Mouse (Mus musculus) right cerebral cortex, adult 18-20 months (tissue): ENCODE measurements around the gene Ptgds.

Experiments
- DNase-seq: peaks from one replicate; pipeline ENCODE4 v3.0.0; 2022; ENCODE audit warnings: mixed read lengths

The Ptgds gene

GRCm38 (mm10) chr2:25469969-25470368 lies at the start of gene Ptgds:
TSS of gene Ptgds (minus strand) at chr2:25470046.
- DNase-seq, result no peak

GRCm38 (mm10) chr2:25509912-25510311 lies 40.1 kb upstream of the Ptgds start:
- DNase-seq, result no peak

GRCm38 (mm10) chr2:25506964-25507363 lies 37.1 kb upstream of the Ptgds start:
- no peak for DNase-seq

- no peak for DNase-seq
These were observed 36.0 kb upstream of the Ptgds start for GRCm38 (mm10) chr2:25505860-25506259.

- DNase-seq, result no peak
These were observed 35.2 kb upstream of the Ptgds start for GRCm38 (mm10) chr2:25505000-25505399.

GRCm38 (mm10) chr2:25504538-25504937 lies 34.7 kb upstream of the Ptgds start:
- no peak for DNase-seq

GRCm38 (mm10) chr2:25502726-25503125 lies 32.9 kb upstream of the Ptgds start:
- DNase-seq, result no peak

GRCm38 (mm10) chr2:25501593-25502486 lies 32.0 kb upstream of the Ptgds start, which contains the start of gene C8g:
TSS of gene C8g (minus strand) at chr2:25501719.
- DNase-seq, result no peak

GRCm38 (mm10) chr2:25500576-25501405 lies 30.9 kb upstream of the Ptgds start, which contains the start of gene Fbxw5:
TSS of gene Fbxw5 (plus strand) at chr2:25500750.
- peak; percentile 88 for DNase-seq

- no peak for DNase-seq
These were observed 30.3 kb upstream of the Ptgds start for GRCm38 (mm10) chr2:25500071-25500575.

GRCm38 (mm10) chr2:25498622-25499478 lies 29.0 kb upstream of the Ptgds start:
- no peak for DNase-seq

GRCm38 (mm10) chr2:25497846-25498575 lies 28.2 kb upstream of the Ptgds start:
- no peak for DNase-seq

GRCm38 (mm10) chr2:25496462-25496861 lies 26.6 kb upstream of the Ptgds start:
- no peak for DNase-seq

- DNase-seq, result no peak
These were observed 23.7 kb upstream of the Ptgds start, which contains the start of gene Lcn12 for GRCm38 (mm10) chr2:25493476-25493961. TSS of gene Lcn12 (minus strand) at chr2:25493911.

- DNase-seq, result no peak
These were observed 23.1 kb upstream of the Ptgds start for GRCm38 (mm10) chr2:25492988-25493387.

- no peak for DNase-seq
These were observed 18.8 kb upstream of the Ptgds start for GRCm38 (mm10) chr2:25488671-25489068.

GRCm38 (mm10) chr2:25487965-25488670 lies 18.3 kb upstream of the Ptgds start:
- no peak for DNase-seq

- DNase-seq, result no peak
These were observed 15.2 kb upstream of the Ptgds start for GRCm38 (mm10) chr2:25484901-25485647.

- no peak for DNase-seq
These were observed 13.1 kb upstream of the Ptgds start for GRCm38 (mm10) chr2:25482969-25483368.

- no peak for DNase-seq
These were observed 10.7 kb upstream of the Ptgds start for GRCm38 (mm10) chr2:25480541-25480940.
